In genomic region chr12:82275767-82276166, GRCm38 (mm10) we compare ENCODE assay signal across 11 mouse cellular contexts.
DNase-seq lines count a peak whose midpoint lies in the region; ATAC-seq lines count a peak whose summit lies in the region.
"Had no signal": no experiment of that assay in that cellular context is flagged by ENCODE, and none has a peak within 500 bp of the region (broad histone marks: within the 10 kb centered on the region; RNA-seq: fewer than 3 reads in every experiment).

No protein-coding gene starts in this region.

- no peaks in the 10 kb centered on the region for H3K9me3 ChIP-seq in heart, embryonic 16.5 days (replicated peaks; ENCODE audit: control insufficient read depth, low read length)
- no peaks in the 10 kb centered on the region for H3K9me3 ChIP-seq in stomach, embryonic 15.5 days
- H3K9me3 ChIP-seq: midbrain, embryonic 12.5 days had no signal

- peaks cover 13% of the 10 kb centered on the region for H3K4me1 ChIP-seq in heart, embryonic 16.5 days (ENCODE audit: control insufficient read depth, insufficient read depth, low read length)
- H3K4me1 ChIP-seq in stomach, embryonic 15.5 days, result peaks cover 3% of the 10 kb centered on the region; the same call in 1 of the 2 replicates
- H3K4me1 ChIP-seq: midbrain, embryonic 12.5 days had no signal

- no peak overlapping the region for H3K27ac ChIP-seq in heart, embryonic 16.5 days (ENCODE audit: low read length)
- no peak overlapping the region; the same call in 1 of the 2 replicates for H3K27ac ChIP-seq in stomach, embryonic 15.5 days
- H3K27ac ChIP-seq: left cerebral cortex, adult 2 months; midbrain, embryonic 12.5 days had no signal

- 38% methylated on average over 5 of the region's 5 CpGs for WGBS in heart, embryonic 16.5 days
- WGBS in stomach, embryonic 15.5 days, result 50% methylated on average over 5 of the region's 5 CpGs

- DNase-seq in frontal cortex, postnatal 25 days (ENCODE audit: low spot score in 2 of 2), result no peak
- DNase-seq in urinary bladder, postnatal 14 days (ENCODE audit: low spot score), result peak; percentile 55
- DNase-seq in urinary bladder, postnatal 4 days (ENCODE audit: low spot score in 2 of 2), result no peak
- DNase-seq in thymus, postnatal 10 days (ENCODE audit: low spot score in 2 of 2), result no peak
- no peak for DNase-seq in retina, embryonic 14.5 days (ENCODE audit: low spot score)

- H3K4me3 ChIP-seq in heart, embryonic 16.5 days (ENCODE audit: low read length), result no peak overlapping the region
- no peak overlapping the region for H3K4me3 ChIP-seq in stomach, embryonic 15.5 days (replicated peaks)
- H3K4me3 ChIP-seq: left cerebral cortex, adult 2 months; midbrain, embryonic 12.5 days had no signal

- no peak overlapping the region for H3K4me2 ChIP-seq in heart, embryonic 16.5 days (ENCODE audit: low read depth, low read length)
- H3K4me2 ChIP-seq in stomach, embryonic 15.5 days, result no peak overlapping the region
- H3K4me2 ChIP-seq: midbrain, embryonic 12.5 days had no signal

- no peaks in the 10 kb centered on the region for H3K27me3 ChIP-seq in heart, embryonic 16.5 days (ENCODE audit: control insufficient read depth, insufficient read depth, low read length)
- no peaks in the 10 kb centered on the region for H3K27me3 ChIP-seq in stomach, embryonic 15.5 days (replicated peaks)
- H3K27me3 ChIP-seq: midbrain, embryonic 12.5 days had no signal

- peak; percentile 38; the same call in 1 of the 2 replicates for ATAC-seq in frontal cortex, adult (ENCODE audit: low TSS enrichment)
- 0 out of 2 replicates have a peak, but pooled peaks have one; percentile 18 for ATAC-seq in heart, embryonic 16.5 days (replicated peaks; ENCODE audit: extremely low read depth, insufficient read depth, low FRiP score)
- ATAC-seq in stomach, embryonic 15.5 days (ENCODE audit: insufficient read depth, low FRiP score, low read depth), result peak; percentile 60; the same call in 1 of the 2 replicates
- ATAC-seq: CD4-positive, CD25-positive, alpha-beta regulatory T cell, adult 4 months had no signal

- H3K9ac ChIP-seq in heart, embryonic 16.5 days (ENCODE audit: low read length), result no peak overlapping the region
- no peak overlapping the region for H3K9ac ChIP-seq in stomach, embryonic 15.5 days
- H3K9ac ChIP-seq: midbrain, embryonic 12.5 days had no signal

- H3K36me3 ChIP-seq in heart, embryonic 16.5 days (ENCODE audit: control insufficient read depth, insufficient read depth), result no peaks in the 10 kb centered on the region
- H3K36me3 ChIP-seq in stomach, embryonic 15.5 days, result no peaks in the 10 kb centered on the region
- H3K36me3 ChIP-seq: midbrain, embryonic 12.5 days had no signal
